Mouse (Mus musculus): ENCODE results near the gene Ttc23. TPM values are rescaled to one million over a fixed set of nuclear protein-coding genes. Genes with fewer than 3 reads are reported as not detected.

Gene Ttc23
- total RNA-seq, 1 experiment: 9.4 TPM

DNA sequence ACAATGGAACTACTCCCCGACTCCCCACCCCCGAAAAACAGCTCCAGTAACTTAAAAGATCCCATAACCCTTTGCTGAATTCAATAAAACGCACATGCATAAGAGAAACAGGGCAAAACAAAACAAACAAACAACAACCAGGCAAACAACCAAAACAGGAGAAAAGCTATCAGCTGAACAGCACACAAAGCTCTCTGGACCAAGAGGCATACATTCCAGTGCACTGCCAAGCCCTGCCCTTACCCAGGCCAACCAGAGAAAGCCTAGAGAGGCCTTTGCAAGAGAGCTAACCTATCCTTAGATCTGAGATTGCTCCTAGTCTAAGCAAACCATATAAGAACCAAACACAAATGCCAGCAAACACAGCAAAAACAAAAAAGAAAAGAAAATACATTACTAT lies 25.1 kb upstream of the Ttc23 start:
- DNase-seq (ENCODE audit: low read depth, low spot score): no peak
- Histone ChIP-seq H3K4me1 (ENCODE audit: control insufficient read depth in 2 of 2, insufficient read depth in 2 of 2, low read length in 2 of 2, poor library complexity in 1 of 2) (no peaks in the 10 kb centered on the region), H3K4me3 (ENCODE audit: insufficient read depth in 1 of 2, low read depth in 1 of 2, low read length in 2 of 2, poor library complexity in 1 of 2, severe bottlenecking in 1 of 2) (no peak overlapping the region), H3K9ac (ENCODE audit: insufficient read depth, low read depth, low read length, poor library complexity, severe bottlenecking) (no peak overlapping the region), H3K9me3 (ENCODE audit: control insufficient read depth, insufficient read depth, low read depth, low read length) (no peaks in the 10 kb centered on the region), H3K36me3 (ENCODE audit: control insufficient read depth, insufficient read depth, low read length, poor library complexity, severe bottlenecking) (no peaks in the 10 kb centered on the region), H3K27ac (ENCODE audit: insufficient read depth, low read depth, low read length, poor library complexity, severe bottlenecking) (no peak overlapping the region)
- TF ChIP-seq ZNF384 (IDR thresholded peaks at IDR 0.05; ENCODE audit: low read depth, low read length): no peak
- no peak for TF ChIP-seq HCFC1 (IDR thresholded peaks at IDR 0.05; ENCODE audit: borderline replicate concordance, insufficient read depth, low read length)
- TF ChIP-seq CHD2 (IDR thresholded peaks at IDR 0.05; ENCODE audit: low read depth, low read length): no peak
- no peak for TF ChIP-seq MAFK (IDR thresholded peaks at IDR 0.05; ENCODE audit: insufficient read depth, low read depth, low read length)
- no peak for TF ChIP-seq ZC3H11A (IDR thresholded peaks at IDR 0.05; ENCODE audit: borderline replicate concordance, low read depth, low read length)
- in situ Hi-C loops (cut with MboI; ENCODE audit: low sequenced_read_pairs in 2 of 2, unreplicated experiment in 2 of 2): loop anchor here in 1 of 2 experiments (10.0 kb wide), 1 partner anchor 377 kb away; no protein-coding TSS in a partner anchor

DNA sequence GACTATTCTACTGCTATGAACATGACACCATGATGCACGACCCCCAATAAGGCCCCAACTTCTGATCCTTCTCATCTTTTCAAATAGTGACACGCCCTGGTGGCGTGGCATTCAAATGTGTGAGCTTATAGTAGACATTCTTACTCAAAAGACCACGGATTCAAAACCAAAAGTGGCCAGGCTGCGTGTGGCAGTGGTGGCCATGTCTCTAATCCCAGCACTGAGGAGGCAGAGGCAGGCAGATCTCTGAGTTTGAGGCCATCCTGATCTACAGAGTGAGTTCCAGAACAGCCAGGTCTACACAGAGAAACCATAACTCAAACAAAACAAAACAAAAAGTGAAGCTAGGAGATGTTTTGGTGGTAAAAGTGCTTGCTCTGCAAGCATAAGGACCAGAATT lies 20.5 kb upstream of the Ttc23 start:
- no peak for DNase-seq (ENCODE audit: low read depth, low spot score)
- TF ChIP-seq CHD2 (IDR thresholded peaks at IDR 0.05; ENCODE audit: low read depth, low read length): no peak
- no peak for TF ChIP-seq MAFK (IDR thresholded peaks at IDR 0.05; ENCODE audit: insufficient read depth, low read depth, low read length)
- no peak for TF ChIP-seq ZC3H11A (IDR thresholded peaks at IDR 0.05; ENCODE audit: borderline replicate concordance, low read depth, low read length)
- TF ChIP-seq HCFC1 (IDR thresholded peaks at IDR 0.05; ENCODE audit: borderline replicate concordance, insufficient read depth, low read length): no peak
- no peak for TF ChIP-seq ZNF384 (IDR thresholded peaks at IDR 0.05; ENCODE audit: low read depth, low read length)
- in situ Hi-C loops (cut with MboI; ENCODE audit: low sequenced_read_pairs in 2 of 2, unreplicated experiment in 2 of 2): loop anchor here (10.0 to 25.0 kb wide), 2 partner anchors 382 to 789 kb away; partner anchors contain the start of gene Adamts17 (in 1 of the 2)

DNA sequence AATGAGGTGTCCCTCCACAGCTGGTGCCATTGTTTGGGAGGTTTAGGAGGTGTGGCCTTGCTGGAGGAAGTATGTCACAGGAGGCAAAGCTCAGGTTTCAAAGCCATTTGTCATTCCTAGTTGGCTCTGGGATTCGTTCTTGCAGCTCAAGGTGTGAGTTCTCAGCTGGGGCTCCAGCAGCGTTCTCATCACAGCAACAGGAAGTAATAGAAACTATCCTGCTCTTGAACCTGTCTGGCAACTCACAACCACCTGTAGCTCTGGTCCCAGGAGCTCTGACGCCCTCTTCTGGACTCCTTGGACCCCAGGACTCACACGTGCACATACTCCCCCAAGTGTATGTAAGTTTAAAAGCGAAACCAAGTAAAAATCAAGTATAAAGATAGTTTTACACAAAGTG lies 17.5 kb upstream of the Ttc23 start:
- no peak for DNase-seq (ENCODE audit: low read depth, low spot score)
- Histone ChIP-seq H3K4me1 (ENCODE audit: control insufficient read depth in 2 of 2, insufficient read depth in 2 of 2, low read length in 2 of 2, poor library complexity in 1 of 2) (no peaks in the 10 kb centered on the region), H3K9me3 (ENCODE audit: control insufficient read depth, insufficient read depth, low read depth, low read length) (no peaks in the 10 kb centered on the region), H3K36me3 (ENCODE audit: control insufficient read depth, insufficient read depth, low read length, poor library complexity, severe bottlenecking) (no peaks in the 10 kb centered on the region), H3K4me3 (ENCODE audit: insufficient read depth in 1 of 2, low read depth in 1 of 2, low read length in 2 of 2, poor library complexity in 1 of 2, severe bottlenecking in 1 of 2) (no peak overlapping the region), H3K9ac (ENCODE audit: insufficient read depth, low read depth, low read length, poor library complexity, severe bottlenecking) (no peak overlapping the region), H3K27ac (ENCODE audit: insufficient read depth, low read depth, low read length, poor library complexity, severe bottlenecking) (no peak overlapping the region)
- in situ Hi-C loops (cut with MboI; ENCODE audit: low sequenced_read_pairs in 2 of 2, unreplicated experiment in 2 of 2): loop anchor here (5.0 to 25.0 kb wide), 3 partner anchors 385 to 792 kb away; partner anchors contain the start of gene Adamts17 (in 1 of the 2)
- TF ChIP-seq ZNF384 (IDR thresholded peaks at IDR 0.05; ENCODE audit: low read depth, low read length) (no peak), ZC3H11A (IDR thresholded peaks at IDR 0.05; ENCODE audit: borderline replicate concordance, low read depth, low read length) (no peak), CHD2 (IDR thresholded peaks at IDR 0.05; ENCODE audit: low read depth, low read length) (no peak), MAFK (IDR thresholded peaks at IDR 0.05; ENCODE audit: insufficient read depth, low read depth, low read length) (no peak), HCFC1 (IDR thresholded peaks at IDR 0.05; ENCODE audit: borderline replicate concordance, insufficient read depth, low read length) (no peak)

More for the DNA sequence above, 20.5 kb upstream of the Ttc23 start:
- no peak overlapping the region for H3K9ac ChIP-seq (ENCODE audit: insufficient read depth, low read depth, low read length, poor library complexity, severe bottlenecking)
- no peaks in the 10 kb centered on the region for H3K36me3 ChIP-seq (ENCODE audit: control insufficient read depth, insufficient read depth, low read length, poor library complexity, severe bottlenecking)
- H3K9me3 ChIP-seq (ENCODE audit: control insufficient read depth, insufficient read depth, low read depth, low read length): no peaks in the 10 kb centered on the region
- H3K4me3 ChIP-seq (ENCODE audit: insufficient read depth in 1 of 2, low read depth in 1 of 2, low read length in 2 of 2, poor library complexity in 1 of 2, severe bottlenecking in 1 of 2): no peak overlapping the region
- H3K27ac ChIP-seq (ENCODE audit: insufficient read depth, low read depth, low read length, poor library complexity, severe bottlenecking): no peak overlapping the region
- no peaks in the 10 kb centered on the region for H3K4me1 ChIP-seq (ENCODE audit: control insufficient read depth in 2 of 2, insufficient read depth in 2 of 2, low read length in 2 of 2, poor library complexity in 1 of 2)

DNA sequence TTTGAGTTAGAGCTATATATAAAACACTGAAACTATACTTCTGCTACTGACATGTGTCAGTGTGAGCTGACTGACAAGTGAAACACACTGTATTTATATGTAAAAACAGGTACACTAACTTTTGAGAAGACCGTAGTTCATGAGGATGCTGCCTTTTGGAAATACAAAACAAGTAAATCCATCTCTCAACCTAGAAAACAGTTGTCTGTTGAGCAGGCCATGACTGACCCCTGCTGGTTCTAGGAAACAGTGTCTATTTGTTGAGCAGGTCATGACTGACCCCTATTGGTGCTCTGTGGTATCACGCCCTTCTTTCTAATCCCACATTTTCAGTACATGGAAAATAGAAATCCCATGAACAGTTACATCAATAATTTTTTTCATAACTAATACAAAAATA lies 16.4 kb upstream of the Ttc23 start:
- Histone ChIP-seq H3K9ac (ENCODE audit: insufficient read depth, low read depth, low read length, poor library complexity, severe bottlenecking) (no peak overlapping the region), H3K27ac (ENCODE audit: insufficient read depth, low read depth, low read length, poor library complexity, severe bottlenecking) (no peak overlapping the region), H3K4me1 (ENCODE audit: control insufficient read depth in 2 of 2, insufficient read depth in 2 of 2, low read length in 2 of 2, poor library complexity in 1 of 2) (no peaks in the 10 kb centered on the region), H3K9me3 (ENCODE audit: control insufficient read depth, insufficient read depth, low read depth, low read length) (no peaks in the 10 kb centered on the region), H3K36me3 (ENCODE audit: control insufficient read depth, insufficient read depth, low read length, poor library complexity, severe bottlenecking) (no peaks in the 10 kb centered on the region), H3K4me3 (ENCODE audit: insufficient read depth in 1 of 2, low read depth in 1 of 2, low read length in 2 of 2, poor library complexity in 1 of 2, severe bottlenecking in 1 of 2) (no peak overlapping the region)
- in situ Hi-C loops (cut with MboI; ENCODE audit: low sequenced_read_pairs in 2 of 2, unreplicated experiment in 2 of 2): loop anchor here in 1 of 2 experiments (5.0 to 25.0 kb wide), 2 partner anchors 389 to 794 kb away; partner anchors contain the start of gene Adamts17
- DNase-seq (ENCODE audit: low read depth, low spot score): no peak
- TF ChIP-seq ZC3H11A (IDR thresholded peaks at IDR 0.05; ENCODE audit: borderline replicate concordance, low read depth, low read length) (peak; percentile 94; the same call in 1 of the 2 replicates), MAFK (IDR thresholded peaks at IDR 0.05; ENCODE audit: insufficient read depth, low read depth, low read length) (no peak), ZNF384 (IDR thresholded peaks at IDR 0.05; ENCODE audit: low read depth, low read length) (peak; percentile 62), HCFC1 (IDR thresholded peaks at IDR 0.05; ENCODE audit: borderline replicate concordance, insufficient read depth, low read length) (no peak), CHD2 (IDR thresholded peaks at IDR 0.05; ENCODE audit: low read depth, low read length) (no peak)

All from ES-E14 (cell line).